Mouse (Mus musculus) erythroblast, embryonic 14.5 days (primary cell): ENCODE measurements around the gene Carm1. TPM values are rescaled to one million over a fixed set of nuclear protein-coding genes. Genes with fewer than 3 reads are reported as not detected.

Experiments used
- H3K27me3 ChIP-seq: 2 replicates; pipeline ENCODE4 v1.6.1; 2012; ENCODE audit warnings: inconsistent platforms; ENCODE audit not compliant: control insufficient read depth
- H3K36me3 ChIP-seq: 2 replicates; pipeline ENCODE4 v1.6.1; 2012; ENCODE audit warnings: mild to moderate bottlenecking, inconsistent platforms; ENCODE audit not compliant: control insufficient read depth
- H3K4me1 ChIP-seq: 2 replicates; pipeline ENCODE4 v1.6.1; 2012; ENCODE audit warnings: inconsistent platforms; ENCODE audit not compliant: control insufficient read depth
- H3K4me3 ChIP-seq: replicated peaks from 2 replicates; pipeline ENCODE3; 2012; ENCODE audit warnings: moderate library complexity, mild to moderate bottlenecking, inconsistent platforms
- H3K9me3 ChIP-seq: 2 replicates; pipeline ENCODE4 v1.6.1; 2012; ENCODE audit warnings: low read length, inconsistent platforms, mixed read lengths; ENCODE audit not compliant: control insufficient read depth
- GATA1 ChIP-seq: IDR thresholded peaks from 2 replicates; pipeline ENCODE4 v1.6.1; 2012; ENCODE audit warnings: low read length, inconsistent platforms, mixed read lengths
- TAL1 ChIP-seq: IDR thresholded peaks from 3 replicates; pipeline ENCODE4 v1.6.1; 2012; ENCODE audit warnings: low read length, inconsistent platforms, mixed read lengths
- polyA plus RNA-seq: library from polyadenylated mRNA; stranded (reverse); fragments of >175 nt; gene quantifications from 2 replicates; pipeline ENCODE4 v1.2.3, GENCODE M21; 2012

Gene Carm1
- polyA plus RNA-seq, 1 experiment = 41.9 TPM

DNA sequence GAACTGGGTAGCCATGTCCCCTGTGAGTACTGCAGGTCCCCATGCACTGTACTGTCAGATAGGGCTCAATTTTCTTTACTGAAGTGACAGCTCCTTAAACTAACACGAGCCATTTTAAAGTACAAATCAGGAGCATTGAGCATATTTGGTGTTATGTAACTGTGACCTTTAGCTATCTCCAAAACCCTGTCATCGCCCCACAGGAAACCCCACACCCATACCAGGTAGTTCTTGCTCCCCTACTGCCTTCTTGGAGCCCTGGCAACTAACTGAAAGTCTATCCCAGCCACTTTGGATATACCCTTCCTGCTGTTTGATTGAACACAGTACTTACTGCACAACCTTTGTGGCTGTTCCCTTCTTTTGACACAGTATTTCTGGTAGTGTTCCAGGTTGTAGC is 20.4 kb downstream of the Carm1 start:
- Histone ChIP-seq H3K27me3 (no peaks in the 10 kb centered on the region), H3K9me3 (no peaks in the 10 kb centered on the region), H3K36me3 (peaks cover 82% of the 10 kb centered on the region), H3K4me3 (no peak overlapping the region), H3K4me1 (peaks cover 55% of the 10 kb centered on the region)
- no peak for TF ChIP-seq TAL1
- TF ChIP-seq GATA1 = no peak

DNA sequence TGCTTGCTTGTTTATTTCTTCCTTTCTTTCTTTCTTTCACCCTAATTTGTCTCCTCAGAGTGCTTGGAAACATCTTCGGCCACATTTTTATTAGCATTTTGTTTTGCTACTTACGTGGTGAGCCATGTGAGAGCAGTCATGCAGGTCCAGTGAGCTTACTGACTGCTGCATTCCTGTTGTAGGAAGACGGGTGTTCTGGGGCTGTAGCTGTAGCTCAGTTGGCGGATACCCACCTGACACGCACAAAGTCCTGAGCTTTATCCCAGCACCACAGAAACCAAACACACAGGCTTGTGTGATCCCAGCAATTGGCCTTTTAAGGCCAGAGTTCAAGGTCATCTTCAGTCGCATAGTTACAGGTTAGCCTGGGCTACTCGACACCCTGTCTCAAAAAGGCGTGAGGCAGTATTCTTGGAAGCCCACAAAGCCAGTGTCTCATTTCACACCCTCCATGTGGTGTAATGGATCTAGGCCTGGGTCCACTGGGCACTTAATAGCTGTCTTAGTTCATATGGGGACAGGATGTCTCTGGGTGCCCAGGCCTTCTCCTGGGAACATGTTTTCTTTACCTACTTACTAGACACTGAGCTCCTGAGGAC is 22.1 kb downstream of the Carm1 start:
- Histone ChIP-seq H3K4me3 (no peak overlapping the region), H3K4me1 (peaks cover 44% of the 10 kb centered on the region), H3K36me3 (peaks cover 83% of the 10 kb centered on the region), H3K27me3 (no peaks in the 10 kb centered on the region), H3K9me3 (no peaks in the 10 kb centered on the region)
- TF ChIP-seq TAL1 (no peak), GATA1 (no peak)

- H3K9me3 ChIP-seq = no peaks in the 10 kb centered on the region
- H3K27me3 ChIP-seq = no peaks in the 10 kb centered on the region
- H3K36me3 ChIP-seq = peaks cover 96% of the 10 kb centered on the region
- H3K4me1 ChIP-seq = peaks cover 6% of the 10 kb centered on the region; the same call in 1 of the 2 replicates
- TF ChIP-seq GATA1 = no peak
- no peak for TF ChIP-seq TAL1
- H3K4me3 ChIP-seq = no peak overlapping the region
These were observed 27.5 kb downstream of the Carm1 start for GRCm38 (mm10) chr9:21574012-21574801.

DNA sequence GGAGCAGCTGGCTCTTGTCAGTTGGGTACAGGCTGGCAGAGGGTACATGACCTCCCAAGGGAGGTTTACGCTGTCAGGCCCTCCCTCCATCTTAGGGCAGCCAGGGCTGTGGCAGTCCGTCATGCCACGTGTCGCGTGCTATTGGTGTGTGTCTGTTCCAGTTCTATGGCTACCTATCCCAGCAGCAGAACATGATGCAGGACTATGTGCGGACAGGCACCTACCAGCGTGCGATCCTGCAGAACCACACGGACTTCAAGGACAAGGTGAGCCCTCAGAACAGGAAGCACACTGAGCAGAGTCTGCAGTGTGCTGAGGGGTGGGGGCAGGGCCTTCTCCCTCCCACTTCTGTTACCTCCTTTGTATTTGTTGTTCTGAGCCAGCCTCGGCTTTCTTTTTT is 28.6 kb downstream of the Carm1 start:
- TF ChIP-seq TAL1 (no peak), GATA1 (no peak)
- no peaks in the 10 kb centered on the region for H3K27me3 ChIP-seq
- H3K4me3 ChIP-seq = no peak overlapping the region
- peaks cover 97% of the 10 kb centered on the region for H3K36me3 ChIP-seq
- peaks cover 6% of the 10 kb centered on the region; the same call in 1 of the 2 replicates for H3K4me1 ChIP-seq
- H3K9me3 ChIP-seq = no peaks in the 10 kb centered on the region

DNA sequence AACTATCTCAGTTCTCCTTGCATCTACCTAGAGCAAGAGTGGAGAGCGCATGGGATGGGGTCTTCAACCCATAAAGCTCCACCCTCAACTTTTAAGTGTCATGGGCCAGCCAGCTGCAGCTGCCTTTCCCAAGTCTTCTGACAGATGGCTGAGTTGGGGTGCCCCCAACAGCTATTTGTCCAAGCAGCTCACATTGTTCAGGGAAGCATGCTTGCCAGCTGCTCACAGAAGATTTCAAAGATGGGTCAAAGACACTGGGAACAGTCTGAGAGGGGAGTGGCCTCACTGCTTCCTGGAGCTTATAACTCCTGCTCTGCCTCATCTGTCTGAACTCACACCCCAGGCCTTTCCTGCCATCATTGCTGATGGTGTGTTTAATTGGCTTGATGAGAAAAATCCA is 29.6 kb downstream of the Carm1 start:
- no peak for TF ChIP-seq GATA1
- no peak for TF ChIP-seq TAL1
- no peaks in the 10 kb centered on the region for H3K27me3 ChIP-seq
- H3K36me3 ChIP-seq = peaks cover 98% of the 10 kb centered on the region
- no peak overlapping the region for H3K4me3 ChIP-seq
- H3K4me1 ChIP-seq = peaks cover 6% of the 10 kb centered on the region; the same call in 1 of the 2 replicates
- H3K9me3 ChIP-seq = no peaks in the 10 kb centered on the region

DNA sequence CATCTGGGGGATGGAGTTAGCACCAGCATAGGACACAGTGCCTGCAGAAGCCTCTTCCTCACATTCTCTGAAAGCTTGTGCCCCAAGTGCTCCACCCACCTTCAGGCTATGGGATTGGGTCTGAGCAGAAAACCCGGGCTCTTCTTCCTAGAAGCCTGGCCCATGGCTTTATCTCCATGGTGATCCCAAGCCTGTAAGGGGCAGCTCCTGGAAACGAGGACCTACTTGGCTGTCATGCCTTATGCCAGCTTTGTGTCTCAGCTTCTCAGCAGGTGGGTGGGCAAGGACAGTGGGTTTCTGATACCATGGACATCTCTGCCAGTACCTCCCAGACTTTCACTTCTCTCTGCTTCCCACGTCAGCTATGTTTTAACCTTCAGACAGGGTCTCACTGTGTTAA is 31.5 kb downstream of the Carm1 start:
- no peak for TF ChIP-seq GATA1
- TF ChIP-seq TAL1 = no peak
- Histone ChIP-seq H3K9me3 (no peaks in the 10 kb centered on the region), H3K4me3 (no peak overlapping the region), H3K36me3 (peaks cover 98% of the 10 kb centered on the region), H3K27me3 (no peaks in the 10 kb centered on the region), H3K4me1 (peaks cover 6% of the 10 kb centered on the region; the same call in 1 of the 2 replicates)

- Histone ChIP-seq H3K4me3 (no peak overlapping the region), H3K9me3 (no peaks in the 10 kb centered on the region), H3K36me3 (peaks cover 99% of the 10 kb centered on the region), H3K27me3 (no peaks in the 10 kb centered on the region), H3K4me1 (peaks cover 2% of the 10 kb centered on the region; the same call in 1 of the 2 replicates)
- no peak for TF ChIP-seq TAL1
- no peak for TF ChIP-seq GATA1
These were observed 38.7 kb downstream of the Carm1 start for GRCm38 (mm10) chr9:21585401-21585800.

DNA sequence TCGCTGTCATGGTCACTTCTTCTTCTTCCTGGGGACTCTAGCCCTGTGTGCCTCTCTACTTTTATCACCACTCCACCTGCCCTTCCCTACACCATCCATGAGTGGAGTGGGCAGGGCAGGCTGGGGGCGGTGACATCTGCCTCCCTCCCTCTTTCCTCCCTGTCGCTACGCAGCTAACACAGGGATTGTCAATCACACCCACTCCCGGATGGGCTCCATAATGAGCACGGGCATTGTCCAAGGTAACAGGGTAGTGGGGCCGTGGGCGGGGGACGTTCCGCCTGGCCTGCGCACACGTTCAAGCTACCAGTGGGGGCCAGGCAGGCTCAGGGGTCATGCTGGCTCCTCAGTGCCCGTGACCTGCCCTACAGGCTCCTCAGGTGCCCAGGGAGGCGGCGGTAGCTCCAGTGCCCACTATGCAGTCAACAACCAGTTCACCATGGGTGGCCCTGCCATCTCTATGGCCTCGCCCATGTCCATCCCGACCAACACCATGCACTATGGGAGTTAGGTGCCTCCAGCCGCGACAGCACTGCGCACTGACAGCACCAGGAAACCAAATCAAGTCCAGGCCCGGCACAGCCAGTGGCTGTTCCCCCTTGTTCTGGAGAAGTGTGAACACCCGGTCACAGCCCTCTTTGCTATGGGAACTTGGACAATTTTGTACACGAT is 41.1 kb downstream of the Carm1 start:
- H3K27me3 ChIP-seq = no peaks in the 10 kb centered on the region
- peaks cover 16% of the 10 kb centered on the region for H3K4me1 ChIP-seq
- no peak for TF ChIP-seq TAL1
- TF ChIP-seq GATA1 = no peak
- peaks cover 84% of the 10 kb centered on the region for H3K36me3 ChIP-seq
- H3K4me3 ChIP-seq = no peak overlapping the region
- H3K9me3 ChIP-seq = no peaks in the 10 kb centered on the region

GRCm38 (mm10) chr9:21588350-21588749 is 41.7 kb downstream of the Carm1 start:
- TF ChIP-seq GATA1 (no peak), TAL1 (no peak)
- peaks cover 22% of the 10 kb centered on the region for H3K4me1 ChIP-seq
- H3K36me3 ChIP-seq = peaks cover 78% of the 10 kb centered on the region
- no peaks in the 10 kb centered on the region for H3K9me3 ChIP-seq
- H3K4me3 ChIP-seq = no peak overlapping the region
- H3K27me3 ChIP-seq = no peaks in the 10 kb centered on the region
